Mouse (Mus musculus): ENCODE data around the gene Tbc1d1. TPM values are rescaled to one million over a fixed set of nuclear protein-coding genes. Genes with fewer than 3 reads are reported as not detected.

Gene Tbc1d1
- total and polyA plus RNA-seq, 3 experiments = 26.0 to 38.6 (median 31.9) TPM

DNA sequence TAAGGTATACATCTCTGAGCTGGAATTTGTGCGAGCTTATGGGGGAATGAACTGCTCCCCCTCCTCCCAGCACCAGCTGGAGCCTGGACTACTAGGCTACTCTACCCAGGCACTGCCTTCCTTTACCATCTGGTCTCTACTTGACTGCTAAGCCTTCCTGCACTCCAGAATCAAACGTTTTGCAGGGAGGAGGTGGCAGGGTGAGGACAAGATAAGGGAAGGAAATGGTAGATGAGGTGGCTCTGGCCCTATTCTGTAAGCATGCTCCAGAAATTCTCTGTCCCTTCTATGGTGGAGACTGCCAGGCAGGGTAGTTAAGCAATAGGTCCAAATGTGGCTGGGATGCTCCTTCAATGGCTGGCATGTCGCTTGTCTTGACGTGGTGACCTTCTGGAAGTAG, 2.4 kb downstream of the Tbc1d1 start:
- in situ Hi-C loops (cut with MboI; ENCODE audit: low pct_ligation_motif_present, low pct_unique_long_range_greater_than_20kb, low sequenced_read_pairs) = no loop called here
- H3K4me1 ChIP-seq (ENCODE audit: control insufficient read depth in 1 of 2, insufficient read depth in 2 of 2) = peaks cover 12 to 58% of the 10 kb centered on the region in 2 experiments
- peaks cover 4% of the 10 kb centered on the region for H3K79me2 ChIP-seq (replicated peaks; ENCODE audit: control insufficient read depth, extremely low read depth, insufficient read depth, poor library complexity, severe bottlenecking)
- dilution Hi-C loops (cut with MboI; ENCODE audit: extremely low pct_ligation_motif_present, extremely low pct_unique_long_range_greater_than_20kb, low sequenced_read_pairs) = no loop called here
- peaks cover 2% of the 10 kb centered on the region for H3K27me3 ChIP-seq (replicated peaks)
- peaks cover 0 to 13% of the 10 kb centered on the region in 2 experiments for H3K36me3 ChIP-seq (replicated peaks in 1 of 2; ENCODE audit: control insufficient read depth in 1 of 2, insufficient read depth in 1 of 2, low read length in 1 of 2)
- H3K9me3 ChIP-seq (replicated peaks; ENCODE audit: low read length) = no peaks in the 10 kb centered on the region
- no peak for DNase-seq (ENCODE audit: extremely low read depth)
- TF ChIP-seq E2F4 (IDR thresholded peaks at IDR 0.05; ENCODE audit: insufficient replicate concordance, low read depth, low read length) = no peak
- TF ChIP-seq EP300 (IDR thresholded peaks at IDR 0.05; ENCODE audit: low read length) = no peak
- no peak for TF ChIP-seq IRF4 (IDR thresholded peaks at IDR 0.05; ENCODE audit: low read depth, low read length)
- no peak for TF ChIP-seq MEF2A (IDR thresholded peaks at IDR 0.05; ENCODE audit: borderline replicate concordance, low read depth, low read length)
- TF ChIP-seq MAX (IDR thresholded peaks at IDR 0.05; ENCODE audit: low read length) = no peak
- no peak for TF ChIP-seq MYC (IDR thresholded peaks at IDR 0.05; ENCODE audit: low read depth, low read length)
- TF ChIP-seq GABPA (IDR thresholded peaks at IDR 0.05; ENCODE audit: insufficient replicate concordance, low read depth, low read length) = no peak
- no peak for TF ChIP-seq ZKSCAN1 (IDR thresholded peaks at IDR 0.05; ENCODE audit: borderline replicate concordance, low read depth, low read length)
- TF ChIP-seq ZMIZ1 (IDR thresholded peaks at IDR 0.05; ENCODE audit: low read depth, low read length) = no peak
- no peak for TF ChIP-seq HCFC1 (IDR thresholded peaks at IDR 0.05; ENCODE audit: low read depth, low read length)
- TF ChIP-seq ZNF384 (IDR thresholded peaks at IDR 0.05; ENCODE audit: low read depth, low read length) = no peak
- no peak overlapping the region for H3K27ac ChIP-seq (ENCODE audit: insufficient read depth, low read depth)
- H3K9ac ChIP-seq (ENCODE audit: insufficient read depth, low read depth) = no peak overlapping the region
- H3K4me3 ChIP-seq (replicated peaks in 1 of 3; ENCODE audit: low read depth in 2 of 3, low read length in 2 of 3, poor library complexity in 1 of 3) = no peak overlapping the region
- H3K4me2 ChIP-seq (ENCODE audit: insufficient read depth, low read depth, poor library complexity, severe bottlenecking) = no peak overlapping the region

DNA sequence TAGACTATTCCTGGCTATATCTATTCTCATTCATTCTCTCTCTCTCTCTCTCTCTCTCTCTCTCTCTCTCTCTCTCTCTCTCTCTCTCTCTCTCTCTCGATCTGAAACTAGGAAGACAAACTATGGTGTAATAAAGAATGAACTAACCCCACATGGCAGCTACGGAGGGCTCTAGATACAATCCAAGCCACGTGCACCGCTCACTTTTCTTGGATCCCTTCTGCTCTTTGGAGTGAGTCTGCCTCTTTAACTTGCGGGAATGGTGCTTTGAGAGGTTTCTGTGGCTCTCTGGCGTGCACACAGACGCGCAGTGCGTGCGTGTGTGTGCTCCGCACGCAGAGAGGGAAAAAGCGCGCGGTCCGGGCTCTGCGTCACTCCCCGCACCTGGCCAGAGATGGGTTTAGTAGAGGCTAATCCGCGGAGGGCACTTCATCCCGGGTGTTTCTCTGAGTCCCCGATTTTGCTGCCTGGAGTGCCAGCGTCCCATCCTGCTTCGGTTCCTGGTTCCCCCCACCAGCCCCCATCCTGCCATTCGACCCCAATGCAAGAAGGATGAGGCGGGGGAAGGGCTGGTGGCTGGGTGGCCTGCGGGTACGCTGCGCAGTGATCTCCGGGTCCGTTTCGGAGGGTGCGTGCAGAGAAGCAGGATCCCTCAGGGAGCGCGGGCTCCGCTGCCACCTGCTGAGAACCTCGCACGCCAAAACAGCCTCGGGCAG, 3.1 kb downstream of the Tbc1d1 start:
- Histone ChIP-seq H3K9me3 (replicated peaks; ENCODE audit: low read length) (no peaks in the 10 kb centered on the region), H3K27ac (ENCODE audit: insufficient read depth, low read depth) (no peak overlapping the region; the same call in 1 of the 2 replicates), H3K4me2 (ENCODE audit: insufficient read depth, low read depth, poor library complexity, severe bottlenecking) (peak overlapping the region; percentile 42), H3K4me1 (ENCODE audit: control insufficient read depth in 1 of 2, insufficient read depth in 2 of 2) (peaks cover 12 to 62% of the 10 kb centered on the region in 2 experiments), H3K4me3 (replicated peaks in 1 of 3; ENCODE audit: low read depth in 2 of 3, low read length in 2 of 3, poor library complexity in 1 of 3) (peak overlapping the region; percentile 79 to 93 (median 92)), H3K9ac (ENCODE audit: insufficient read depth, low read depth) (peak overlapping the region; percentile 68), H3K36me3 (replicated peaks in 1 of 2; ENCODE audit: control insufficient read depth in 1 of 2, insufficient read depth in 1 of 2, low read length in 1 of 2) (peaks cover 0 to 18% of the 10 kb centered on the region in 2 experiments), H3K27me3 (replicated peaks) (peaks cover 2% of the 10 kb centered on the region), H3K79me2 (replicated peaks; ENCODE audit: control insufficient read depth, extremely low read depth, insufficient read depth, poor library complexity, severe bottlenecking) (peaks cover 4% of the 10 kb centered on the region)
- in situ Hi-C loops (cut with MboI; ENCODE audit: low pct_ligation_motif_present, low pct_unique_long_range_greater_than_20kb, low sequenced_read_pairs) = no loop called here
- dilution Hi-C loops (cut with MboI; ENCODE audit: extremely low pct_ligation_motif_present, extremely low pct_unique_long_range_greater_than_20kb, low sequenced_read_pairs) = no loop called here
- no peak for TF ChIP-seq MAX (IDR thresholded peaks at IDR 0.05; ENCODE audit: low read length)
- TF ChIP-seq POLR2A (IDR thresholded peaks at IDR 0.05; ENCODE audit: low read depth, low read length) = no peak
- TF ChIP-seq RAD21 (IDR thresholded peaks at IDR 0.05; ENCODE audit: low read depth, low read length) = no peak
- TF ChIP-seq MEF2A (IDR thresholded peaks at IDR 0.05; ENCODE audit: borderline replicate concordance, low read depth, low read length) = no peak
- 0 out of 2 replicates have a peak, but pooled peaks have one; percentile 14 for TF ChIP-seq NELFE (IDR thresholded peaks at IDR 0.05; ENCODE audit: low read depth, low read length)
- 0 out of 2 replicates have a peak, but pooled peaks have one; percentile 7 for TF ChIP-seq ZMIZ1 (IDR thresholded peaks at IDR 0.05; ENCODE audit: low read depth, low read length)
- TF ChIP-seq USF2 (conservative IDR thresholded peaks at IDR 0.05; ENCODE audit: low read depth, low read length) = no peak
- no peak for TF ChIP-seq ZNF384 (IDR thresholded peaks at IDR 0.05; ENCODE audit: low read depth, low read length)
- DNase-seq (ENCODE audit: extremely low read depth) = no peak
